Mouse (Mus musculus): ENCODE results near the gene Mpzl3. TPM values are rescaled to one million over a fixed set of nuclear protein-coding genes. Genes with fewer than 3 reads are reported as not detected.
"Not testable (repeated sequence)": the region's sequence is repeated elsewhere in the genome, so short reads cannot be mapped to it uniquely, and the experiment has no call there.

The Mpzl3 gene
- polyA plus RNA-seq, 1 experiment from 2014 or later: 1.0 TPM

- H3K27me3 ChIP-seq (replicated peaks; ENCODE audit: control insufficient read depth, insufficient read depth, low read length): 0 out of 2 replicates have a peak, but pooled peaks cover 4% of the 10 kb centered on the region
- no peak for ATAC-seq (replicated peaks; ENCODE audit: low FRiP score)
- no peak overlapping the region for H3K4me3 ChIP-seq (ENCODE audit: low read depth, low read length)
- no peak for DNase-seq (ENCODE audit: low spot score)
- no peaks in the 10 kb centered on the region for H3K36me3 ChIP-seq (ENCODE audit: control insufficient read depth, insufficient read depth, low read length)
- H3K4me2 ChIP-seq: no peak overlapping the region
- H3K9me3 ChIP-seq (ENCODE audit: control insufficient read depth, low read length): no peaks in the 10 kb centered on the region
- H3K4me1 ChIP-seq (replicated peaks; ENCODE audit: control insufficient read depth, insufficient read depth, low read length): no peaks in the 10 kb centered on the region
- H3K9ac ChIP-seq (ENCODE audit: low read depth, low read length): no peak overlapping the region
- WGBS: 83% methylated on average over 11 of the region's 11 CpGs
- no peak overlapping the region for H3K27ac ChIP-seq (ENCODE audit: low read depth, low read length)
These were observed 37.0 kb upstream of the Mpzl3 start for GRCm38 (mm10) chr9:45018031-45018430.

DNA sequence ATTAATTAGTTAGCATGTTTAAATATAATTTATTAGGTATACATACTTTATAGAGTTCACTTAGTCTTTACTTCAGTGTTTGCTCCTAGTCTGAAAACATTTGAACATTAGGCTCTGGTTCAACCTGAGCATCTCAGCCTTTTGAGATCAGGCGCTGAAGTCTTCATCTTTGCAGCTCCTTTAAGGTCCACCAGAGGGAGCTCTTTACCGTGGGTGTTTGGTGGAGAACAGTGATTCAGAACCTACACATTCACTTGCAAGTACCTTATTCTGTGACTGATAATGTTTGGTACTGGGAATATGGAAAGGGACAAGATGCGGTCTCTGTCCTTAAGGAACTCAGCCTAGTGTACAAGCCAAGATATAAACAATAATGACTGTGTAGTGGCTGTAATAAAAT lies 32.2 kb upstream of the Mpzl3 start:
- no peak overlapping the region for H3K9ac ChIP-seq (ENCODE audit: low read depth, low read length)
- H3K9me3 ChIP-seq (ENCODE audit: control insufficient read depth, low read length): no peaks in the 10 kb centered on the region
- peaks cover 7% of the 10 kb centered on the region; the same call in 1 of the 2 replicates for H3K27me3 ChIP-seq (replicated peaks; ENCODE audit: control insufficient read depth, insufficient read depth, low read length)
- no peak overlapping the region for H3K4me3 ChIP-seq (ENCODE audit: low read depth, low read length)
- WGBS: 16% methylated on average over 3 of the region's 3 CpGs
- DNase-seq (ENCODE audit: low spot score) (no peak), ATAC-seq (replicated peaks; ENCODE audit: low FRiP score) (no peak)
- H3K4me2 ChIP-seq: no peak overlapping the region
- no peak overlapping the region for H3K27ac ChIP-seq (ENCODE audit: low read depth, low read length)
- H3K36me3 ChIP-seq (ENCODE audit: control insufficient read depth, insufficient read depth, low read length): no peaks in the 10 kb centered on the region
- H3K4me1 ChIP-seq (replicated peaks; ENCODE audit: control insufficient read depth, insufficient read depth, low read length): no peaks in the 10 kb centered on the region

DNA sequence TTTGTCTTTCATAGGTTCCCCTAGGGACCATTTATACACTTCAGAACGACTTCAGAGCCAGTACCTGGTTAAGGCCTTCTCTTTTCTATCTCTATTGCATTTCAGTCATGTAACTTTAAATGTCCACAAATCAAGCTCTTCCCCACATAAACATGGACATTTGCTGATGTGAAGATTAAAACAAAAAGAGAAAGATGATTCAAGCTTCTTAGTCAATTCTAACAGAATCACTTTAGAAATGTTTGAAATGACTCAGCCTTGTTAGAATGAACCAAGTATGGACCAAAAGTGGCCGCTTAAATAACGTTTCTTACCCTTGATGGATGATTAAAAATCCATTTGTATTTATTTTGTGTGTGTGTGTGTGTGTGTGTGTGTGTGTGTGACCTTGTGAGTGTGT lies 31.3 kb upstream of the Mpzl3 start:
- H3K36me3 ChIP-seq (ENCODE audit: control insufficient read depth, insufficient read depth, low read length): no peaks in the 10 kb centered on the region
- peaks cover 6% of the 10 kb centered on the region; the same call in 1 of the 2 replicates for H3K27me3 ChIP-seq (replicated peaks; ENCODE audit: control insufficient read depth, insufficient read depth, low read length)
- 56% methylated on average over 3 of the region's 3 CpGs for WGBS

DNA sequence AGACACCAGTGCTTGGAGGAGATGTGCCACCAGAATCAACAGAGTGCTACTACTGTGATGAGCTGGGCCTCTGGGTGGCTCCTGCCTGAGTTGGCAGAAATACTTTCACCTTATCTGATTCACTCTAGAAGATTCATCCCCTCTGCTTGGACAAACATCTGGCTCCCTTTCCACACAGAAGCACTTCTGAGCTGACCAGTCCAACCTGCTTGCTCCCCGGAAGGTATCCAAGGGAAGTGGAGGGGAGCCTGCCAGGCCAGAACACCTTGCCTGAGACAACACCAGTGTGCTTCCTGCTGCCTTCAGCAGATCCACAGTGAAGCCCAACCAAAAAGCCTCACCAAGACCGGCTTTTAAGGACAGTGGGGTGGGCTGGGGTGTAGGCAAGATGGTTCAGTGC lies 30.8 kb upstream of the Mpzl3 start:
- DNase-seq (ENCODE audit: low spot score) (no peak), ATAC-seq (replicated peaks; ENCODE audit: low FRiP score) (no peak)
- Histone ChIP-seq H3K9me3 (ENCODE audit: control insufficient read depth, low read length) (no peaks in the 10 kb centered on the region), H3K27ac (ENCODE audit: low read depth, low read length) (no peak overlapping the region), H3K36me3 (ENCODE audit: control insufficient read depth, insufficient read depth, low read length) (no peaks in the 10 kb centered on the region), H3K27me3 (replicated peaks; ENCODE audit: control insufficient read depth, insufficient read depth, low read length) (peaks cover 4% of the 10 kb centered on the region; the same call in 1 of the 2 replicates), H3K9ac (ENCODE audit: low read depth, low read length) (no peak overlapping the region), H3K4me3 (ENCODE audit: low read depth, low read length) (no peak overlapping the region), H3K4me2 (no peak overlapping the region), H3K4me1 (replicated peaks; ENCODE audit: control insufficient read depth, insufficient read depth, low read length) (no peaks in the 10 kb centered on the region)
- WGBS: 73% methylated on average over 2 of the region's 2 CpGs

More for the DNA sequence above, 31.3 kb upstream of the Mpzl3 start:
- H3K4me1 ChIP-seq (replicated peaks; ENCODE audit: control insufficient read depth, insufficient read depth, low read length): no peaks in the 10 kb centered on the region
- H3K27ac ChIP-seq (ENCODE audit: low read depth, low read length): no peak overlapping the region
- no peak overlapping the region for H3K4me2 ChIP-seq
- H3K9ac ChIP-seq (ENCODE audit: low read depth, low read length): no peak overlapping the region
- DNase-seq (ENCODE audit: low spot score) (no peak), ATAC-seq (replicated peaks; ENCODE audit: low FRiP score) (no peak)
- H3K4me3 ChIP-seq (ENCODE audit: low read depth, low read length): no peak overlapping the region
- no peaks in the 10 kb centered on the region for H3K9me3 ChIP-seq (ENCODE audit: control insufficient read depth, low read length)

DNA sequence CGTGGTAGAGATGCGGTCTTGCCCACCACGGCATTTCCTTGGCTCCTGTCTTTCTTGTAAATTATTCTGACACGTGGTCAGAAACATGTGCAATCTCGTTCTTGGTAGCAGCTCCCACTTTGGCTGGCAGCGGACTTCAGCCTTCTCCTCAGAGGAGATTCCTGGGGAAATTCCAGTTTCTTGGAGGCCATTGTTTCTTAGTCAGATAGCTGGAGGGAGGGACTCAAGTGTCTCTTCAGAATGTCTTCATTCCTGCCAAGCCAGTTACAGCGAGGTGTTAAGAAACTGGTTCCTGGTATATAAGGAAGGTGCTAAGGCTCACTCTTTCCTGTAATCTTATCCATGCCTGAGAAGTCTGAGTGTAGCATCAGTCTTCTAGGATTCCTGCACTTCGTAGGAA lies 27.6 kb upstream of the Mpzl3 start:
- Histone ChIP-seq H3K27ac (ENCODE audit: low read depth, low read length) (no peak overlapping the region), H3K9ac (ENCODE audit: low read depth, low read length) (no peak overlapping the region), H3K4me1 (replicated peaks; ENCODE audit: control insufficient read depth, insufficient read depth, low read length) (no peaks in the 10 kb centered on the region), H3K4me3 (ENCODE audit: low read depth, low read length) (no peak overlapping the region), H3K36me3 (ENCODE audit: control insufficient read depth, insufficient read depth, low read length) (no peaks in the 10 kb centered on the region), H3K27me3 (replicated peaks; ENCODE audit: control insufficient read depth, insufficient read depth, low read length) (peaks cover 6% of the 10 kb centered on the region), H3K4me2 (no peak overlapping the region), H3K9me3 (ENCODE audit: control insufficient read depth, low read length) (no peaks in the 10 kb centered on the region)
- WGBS: 60% methylated on average over 8 of the region's 8 CpGs
- DNase-seq (ENCODE audit: low spot score): no peak
- no peak for ATAC-seq (replicated peaks; ENCODE audit: low FRiP score)

GRCm38 (mm10) chr9:45030341-45030740 lies 24.6 kb upstream of the Mpzl3 start:
- no peak for ATAC-seq (replicated peaks; ENCODE audit: low FRiP score)
- Histone ChIP-seq H3K4me2 (no peak overlapping the region), H3K4me1 (replicated peaks; ENCODE audit: control insufficient read depth, insufficient read depth, low read length) (no peaks in the 10 kb centered on the region), H3K36me3 (ENCODE audit: control insufficient read depth, insufficient read depth, low read length) (no peaks in the 10 kb centered on the region), H3K9me3 (ENCODE audit: control insufficient read depth, low read length) (no peaks in the 10 kb centered on the region), H3K4me3 (ENCODE audit: low read depth, low read length) (no peak overlapping the region), H3K9ac (ENCODE audit: low read depth, low read length) (no peak overlapping the region), H3K27ac (ENCODE audit: low read depth, low read length) (no peak overlapping the region), H3K27me3 (replicated peaks; ENCODE audit: control insufficient read depth, insufficient read depth, low read length) (peaks cover 6% of the 10 kb centered on the region)
- WGBS: 76% methylated on average over 6 of the region's 6 CpGs
- no peak for DNase-seq (ENCODE audit: low spot score)

DNA sequence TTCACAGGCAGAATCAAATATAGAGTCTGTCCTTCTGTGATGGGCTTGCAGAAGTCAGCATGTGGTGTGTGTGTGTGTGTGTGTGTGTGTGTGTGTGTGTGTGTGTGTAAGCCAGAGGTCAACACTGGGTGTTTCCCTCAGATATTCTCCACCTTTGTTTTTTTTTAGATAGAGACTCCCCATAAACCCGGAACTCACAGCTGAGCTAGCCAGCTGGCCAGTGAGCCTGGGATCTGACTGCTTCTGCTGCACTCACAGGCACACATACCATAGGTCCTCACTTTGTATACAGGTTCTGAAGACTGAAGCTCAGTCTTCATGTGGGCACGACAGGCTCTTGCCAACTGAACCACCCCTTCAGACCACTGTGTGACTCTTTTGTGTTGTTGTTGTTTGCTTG lies 22.7 kb upstream of the Mpzl3 start:
- H3K4me3 ChIP-seq (ENCODE audit: low read depth, low read length): no peak overlapping the region
- no peaks in the 10 kb centered on the region for H3K36me3 ChIP-seq (ENCODE audit: control insufficient read depth, insufficient read depth, low read length)
- H3K4me1 ChIP-seq (replicated peaks; ENCODE audit: control insufficient read depth, insufficient read depth, low read length): no peaks in the 10 kb centered on the region
- H3K9me3 ChIP-seq (ENCODE audit: control insufficient read depth, low read length): no peaks in the 10 kb centered on the region
- no peak overlapping the region for H3K4me2 ChIP-seq
- 67% methylated on average over 2 of the region's 2 CpGs for WGBS
- DNase-seq (ENCODE audit: low spot score) (no peak), ATAC-seq (replicated peaks; ENCODE audit: low FRiP score) (no peak)
- no peak overlapping the region for H3K27ac ChIP-seq (ENCODE audit: low read depth, low read length)
- H3K9ac ChIP-seq (ENCODE audit: low read depth, low read length): no peak overlapping the region
- H3K27me3 ChIP-seq (replicated peaks; ENCODE audit: control insufficient read depth, insufficient read depth, low read length): peaks cover 3% of the 10 kb centered on the region; the same call in 1 of the 2 replicates

DNA sequence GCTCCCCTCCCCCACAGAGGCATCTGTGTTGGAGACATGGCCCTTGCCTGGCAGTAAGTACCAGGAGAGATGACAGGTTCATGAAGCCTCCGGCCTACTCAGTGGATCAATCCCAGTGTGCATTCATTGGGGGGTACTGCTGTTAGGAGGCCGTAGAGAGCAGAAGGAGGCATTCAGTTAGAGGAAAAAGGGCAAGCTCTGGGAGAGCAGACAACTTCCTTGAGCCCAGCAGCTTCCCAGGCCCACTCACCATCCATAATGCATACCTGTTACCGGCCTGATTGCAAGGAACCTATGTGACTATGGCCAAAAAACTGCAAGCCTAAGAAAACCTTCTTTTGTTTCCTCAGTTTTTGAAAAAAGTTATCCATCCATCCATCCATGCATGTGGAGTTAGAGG lies 20.5 kb upstream of the Mpzl3 start:
- Histone ChIP-seq H3K9ac (ENCODE audit: low read depth, low read length) (no peak overlapping the region), H3K27me3 (replicated peaks; ENCODE audit: control insufficient read depth, insufficient read depth, low read length) (peaks cover 18% of the 10 kb centered on the region), H3K9me3 (ENCODE audit: control insufficient read depth, low read length) (no peaks in the 10 kb centered on the region), H3K36me3 (ENCODE audit: control insufficient read depth, insufficient read depth, low read length) (no peaks in the 10 kb centered on the region), H3K4me1 (replicated peaks; ENCODE audit: control insufficient read depth, insufficient read depth, low read length) (no peaks in the 10 kb centered on the region), H3K27ac (ENCODE audit: low read depth, low read length) (no peak overlapping the region), H3K4me3 (ENCODE audit: low read depth, low read length) (no peak overlapping the region), H3K4me2 (no peak overlapping the region)
- DNase-seq (ENCODE audit: low spot score) (no peak), ATAC-seq (replicated peaks; ENCODE audit: low FRiP score) (no peak)
- 75% methylated on average over 3 of the region's 3 CpGs for WGBS

DNA sequence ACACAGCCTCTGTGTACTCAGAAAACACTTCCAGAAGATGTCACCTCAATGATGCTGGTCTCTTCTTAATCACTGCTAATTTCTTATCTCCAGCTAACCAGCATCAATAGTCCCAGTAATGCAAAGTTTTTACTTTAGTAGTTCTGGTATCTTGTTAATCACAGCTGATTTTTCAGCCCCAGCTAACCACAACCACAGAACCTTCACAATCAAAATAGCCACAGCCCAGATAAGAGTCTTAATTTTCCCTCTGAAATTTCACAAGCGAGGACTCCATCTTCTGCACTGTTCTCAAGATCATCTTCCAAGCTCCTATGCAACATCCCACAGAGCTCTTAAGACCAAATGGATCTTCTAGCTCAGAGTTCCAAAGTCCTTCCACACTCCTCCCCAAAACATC lies 17.2 kb upstream of the Mpzl3 start:
- H3K9ac ChIP-seq (ENCODE audit: low read depth, low read length); DNase-seq (ENCODE audit: low spot score); H3K9me3 ChIP-seq (ENCODE audit: control insufficient read depth, low read length); H3K27ac ChIP-seq (ENCODE audit: low read depth, low read length); H3K4me3 ChIP-seq (ENCODE audit: low read depth, low read length); H3K36me3 ChIP-seq (ENCODE audit: control insufficient read depth, insufficient read depth, low read length); ATAC-seq (replicated peaks; ENCODE audit: low FRiP score); H3K4me1 ChIP-seq (replicated peaks; ENCODE audit: control insufficient read depth, insufficient read depth, low read length); H3K4me2 ChIP-seq: not testable (repeated sequence)
- H3K27me3 ChIP-seq (replicated peaks; ENCODE audit: control insufficient read depth, insufficient read depth, low read length): peaks cover 45% of the 10 kb centered on the region
- WGBS: 71% methylated on average over 1 of the region's 1 CpGs
